Mouse (Mus musculus): Measurements from ENCODE around the gene Pkhd1. TPM values are rescaled to one million over a fixed set of nuclear protein-coding genes. Genes with fewer than 3 reads are reported as not detected.

The Pkhd1 gene
- polyA plus RNA-seq, 1 experiment from 2014 or later = 0.54 TPM

DNA sequence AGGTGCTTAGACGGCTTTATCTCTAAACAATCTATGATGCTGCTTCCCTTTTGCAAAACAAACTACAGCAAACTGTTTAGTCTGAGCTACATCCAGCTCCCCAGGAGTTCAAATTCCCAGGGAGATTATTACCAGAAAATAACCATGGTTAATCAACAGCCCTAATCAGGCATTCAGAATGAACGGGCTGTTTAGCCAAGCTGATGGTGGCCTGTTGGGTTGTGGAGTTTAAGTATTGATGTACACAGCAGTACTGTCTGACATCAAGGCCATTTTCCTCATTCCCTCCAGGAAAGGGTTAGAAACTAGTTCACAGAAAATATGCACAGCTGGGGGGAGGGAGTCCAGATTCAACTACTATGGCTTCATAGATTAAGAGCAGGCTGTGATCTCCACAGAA, 12.4 kb downstream of the Pkhd1 start:
- Histone ChIP-seq H3K9ac (no peak overlapping the region), H3K36me3 (no peaks in the 10 kb centered on the region), H3K27ac (no peak overlapping the region), H3K9me3 (no peaks in the 10 kb centered on the region), H3K4me3 (replicated peaks) (no peak overlapping the region), H3K4me2 (replicated peaks) (no peak overlapping the region), H3K27me3 (replicated peaks) (no peaks in the 10 kb centered on the region), H3K4me1 (replicated peaks) (no peaks in the 10 kb centered on the region)
- 64% methylated on average over 2 of the region's 2 CpGs for WGBS
- no peak for ATAC-seq

DNA sequence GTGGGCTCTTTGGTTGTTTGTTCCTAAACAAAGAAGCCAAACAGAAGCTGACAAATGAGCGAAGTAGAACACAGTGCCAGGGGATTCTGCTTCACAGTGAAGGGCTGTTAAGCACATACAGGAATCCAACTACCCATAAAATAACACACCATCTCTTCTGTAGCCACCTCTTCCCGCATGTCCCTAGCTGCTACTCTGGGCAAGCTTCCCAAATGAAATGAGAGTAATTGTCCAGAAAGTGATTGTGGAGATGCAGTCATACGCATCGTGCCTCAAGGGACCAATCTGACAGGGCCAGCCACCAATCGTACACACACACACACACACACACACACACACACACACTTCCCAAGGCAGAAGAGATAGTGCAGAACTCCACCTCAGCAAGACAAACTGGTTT, 27.4 kb downstream of the Pkhd1 start:
- Histone ChIP-seq H3K4me1 (replicated peaks) (no peaks in the 10 kb centered on the region), H3K36me3 (no peaks in the 10 kb centered on the region), H3K27me3 (replicated peaks) (no peaks in the 10 kb centered on the region), H3K9me3 (no peaks in the 10 kb centered on the region), H3K27ac (no peak overlapping the region), H3K4me3 (replicated peaks) (no peak overlapping the region), H3K4me2 (replicated peaks) (no peak overlapping the region), H3K9ac (no peak overlapping the region)
- no peak for ATAC-seq
- 84% methylated on average over 5 of the region's 5 CpGs for WGBS

DNA sequence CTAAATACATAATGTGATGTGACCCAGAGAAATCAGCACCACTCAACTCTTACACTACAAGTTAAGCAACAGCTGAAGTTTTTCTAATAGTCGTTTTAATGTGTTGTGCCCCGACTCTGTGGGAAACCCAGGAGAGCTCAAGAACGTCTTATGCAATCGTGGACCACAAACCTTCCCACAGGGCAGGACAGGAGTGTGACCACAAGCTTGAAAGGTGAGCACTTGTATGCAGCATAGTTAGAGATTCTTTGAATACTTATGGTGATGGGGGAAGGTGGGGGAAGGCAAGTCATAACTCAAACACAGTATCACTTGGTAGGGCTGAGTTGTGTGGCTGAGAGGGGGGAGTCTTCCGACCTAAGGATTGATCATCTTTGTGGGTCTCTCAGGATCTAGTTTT, 46.4 kb downstream of the Pkhd1 start:
- Histone ChIP-seq H3K9ac (no peak overlapping the region), H3K4me2 (replicated peaks) (no peak overlapping the region), H3K27me3 (replicated peaks) (no peaks in the 10 kb centered on the region), H3K27ac (no peak overlapping the region), H3K4me1 (replicated peaks) (no peaks in the 10 kb centered on the region), H3K36me3 (no peaks in the 10 kb centered on the region), H3K9me3 (no peaks in the 10 kb centered on the region), H3K4me3 (replicated peaks) (no peak overlapping the region)
- WGBS = 60% methylated on average over 5 of the region's 5 CpGs
- ATAC-seq = no peak

DNA sequence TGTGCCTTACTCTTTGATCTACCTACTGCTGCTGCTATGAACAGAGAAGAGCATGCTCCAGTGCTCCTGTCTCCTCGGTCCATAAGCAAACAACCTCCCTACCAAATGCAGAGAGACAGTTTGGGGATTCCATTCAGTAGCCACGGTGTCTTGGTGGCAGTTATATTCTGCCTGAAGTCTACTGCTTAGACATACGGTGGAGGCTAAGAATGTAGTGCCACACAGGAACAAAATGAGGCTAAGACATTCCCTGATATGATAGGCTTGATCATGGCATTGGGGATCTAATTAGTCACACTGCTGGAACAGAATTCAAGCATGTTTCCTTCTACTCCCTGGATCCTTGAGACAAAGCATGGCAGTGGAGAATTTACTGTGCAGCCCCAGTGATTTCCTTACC, 48.4 kb downstream of the Pkhd1 start:
- H3K9me3 ChIP-seq = no peaks in the 10 kb centered on the region
- H3K36me3 ChIP-seq = no peaks in the 10 kb centered on the region
- no peak overlapping the region for H3K4me3 ChIP-seq (replicated peaks)
- H3K27me3 ChIP-seq (replicated peaks) = no peaks in the 10 kb centered on the region
- H3K27ac ChIP-seq = no peak overlapping the region
- H3K4me2 ChIP-seq (replicated peaks) = no peak overlapping the region
- no peak overlapping the region for H3K9ac ChIP-seq
- no peak for ATAC-seq
- no peaks in the 10 kb centered on the region for H3K4me1 ChIP-seq (replicated peaks)
- WGBS = 78% methylated on average over 3 of the region's 3 CpGs

DNA sequence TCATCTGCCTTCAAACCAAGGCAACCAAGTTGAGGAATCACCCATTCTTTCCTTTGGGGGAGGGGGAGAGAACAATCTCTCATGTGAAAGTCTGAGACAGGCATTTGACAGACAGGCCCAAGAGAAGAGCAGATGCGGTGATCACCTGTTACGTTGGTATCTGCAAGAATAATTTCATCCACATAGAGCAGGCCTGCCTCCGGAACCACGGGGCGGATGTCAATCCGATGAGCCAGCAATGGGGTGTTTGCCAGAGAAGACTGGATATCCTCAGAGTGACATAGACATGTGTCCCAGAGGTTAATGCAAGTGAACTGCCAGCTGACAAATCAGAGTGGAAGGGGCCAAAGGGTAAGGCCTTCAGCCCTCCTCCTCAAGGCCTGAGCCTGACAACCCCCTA, 59.4 kb downstream of the Pkhd1 start:
- 87% methylated on average over 6 of the region's 6 CpGs for WGBS
- Histone ChIP-seq H3K27me3 (replicated peaks) (no peaks in the 10 kb centered on the region), H3K9me3 (no peaks in the 10 kb centered on the region), H3K4me1 (replicated peaks) (no peaks in the 10 kb centered on the region), H3K4me3 (replicated peaks) (no peak overlapping the region), H3K36me3 (no peaks in the 10 kb centered on the region), H3K4me2 (replicated peaks) (no peak overlapping the region), H3K27ac (no peak overlapping the region), H3K9ac (no peak overlapping the region)
- no peak for ATAC-seq

DNA sequence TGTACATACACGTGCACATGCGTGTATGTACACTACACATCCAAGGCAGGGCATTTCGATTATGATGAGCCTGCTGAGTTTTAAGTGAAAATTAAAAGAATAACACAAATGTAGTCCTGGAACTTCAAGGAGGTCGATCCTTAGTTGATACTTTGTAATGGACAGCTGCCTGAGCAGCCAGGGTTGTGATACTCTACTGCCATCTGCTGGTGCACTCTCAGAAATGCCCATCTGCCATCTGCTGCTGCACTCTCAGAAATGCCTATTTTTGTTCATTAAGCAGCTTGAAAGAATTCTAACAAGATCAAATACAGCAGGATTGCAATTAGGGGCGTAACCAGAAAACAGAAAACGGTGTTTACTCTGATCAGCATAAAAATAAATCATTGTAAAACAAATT, 63.5 kb downstream of the Pkhd1 start:
- no peak for ATAC-seq
- no peaks in the 10 kb centered on the region for H3K36me3 ChIP-seq
- H3K4me3 ChIP-seq (replicated peaks) = no peak overlapping the region
- H3K9me3 ChIP-seq = no peaks in the 10 kb centered on the region
- no peak overlapping the region for H3K9ac ChIP-seq
- 22% methylated on average over 6 of the region's 6 CpGs for WGBS
- no peak overlapping the region for H3K27ac ChIP-seq
- H3K27me3 ChIP-seq (replicated peaks) = no peaks in the 10 kb centered on the region
- no peak overlapping the region for H3K4me2 ChIP-seq (replicated peaks)
- H3K4me1 ChIP-seq (replicated peaks) = no peaks in the 10 kb centered on the region

DNA sequence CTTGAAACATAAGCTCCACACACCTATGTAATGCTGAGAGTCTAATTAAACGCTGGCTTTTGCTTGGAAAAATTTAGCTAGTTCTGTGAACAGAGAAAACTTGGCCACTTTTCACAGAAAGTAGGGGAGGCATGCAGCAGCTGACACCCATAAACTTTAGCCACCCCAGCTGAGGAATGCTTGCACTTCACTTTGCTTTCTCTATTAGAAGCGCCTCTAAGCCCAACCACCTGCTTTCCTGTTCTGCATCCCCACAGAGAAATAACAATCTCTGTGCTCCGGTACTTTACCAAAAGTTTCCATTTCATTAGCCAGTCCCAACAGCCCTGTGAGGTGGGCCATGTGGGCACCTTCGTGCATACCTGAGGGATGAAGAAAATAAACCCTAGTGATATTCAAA, 66.5 kb downstream of the Pkhd1 start:
- Histone ChIP-seq H3K4me2 (replicated peaks) (no peak overlapping the region), H3K4me3 (replicated peaks) (no peak overlapping the region), H3K9ac (no peak overlapping the region), H3K36me3 (no peaks in the 10 kb centered on the region), H3K4me1 (replicated peaks) (no peaks in the 10 kb centered on the region), H3K27me3 (replicated peaks) (no peaks in the 10 kb centered on the region), H3K9me3 (no peaks in the 10 kb centered on the region), H3K27ac (no peak overlapping the region)
- WGBS = 72% methylated on average over 4 of the region's 4 CpGs
- no peak for ATAC-seq

DNA sequence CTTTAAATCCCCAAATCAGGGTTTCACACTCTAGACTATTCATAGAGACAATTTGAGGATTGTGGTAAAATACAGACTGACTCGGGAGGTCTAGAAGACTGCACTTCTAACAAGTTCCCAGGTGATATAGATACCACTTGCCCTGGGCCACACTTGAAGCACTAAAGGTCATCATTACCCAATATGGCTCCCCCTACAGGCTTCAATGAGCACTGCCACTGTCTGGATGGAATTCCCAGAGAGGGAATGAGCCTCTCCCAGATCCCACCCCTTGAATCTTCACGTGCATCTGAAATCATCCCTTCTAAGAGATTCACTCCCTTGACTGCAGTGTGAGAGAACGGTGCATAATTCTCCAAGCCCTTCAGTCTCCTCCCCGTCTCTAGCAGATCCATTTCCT, 73.3 kb downstream of the Pkhd1 start:
- no peaks in the 10 kb centered on the region for H3K36me3 ChIP-seq
- no peak for ATAC-seq
- no peaks in the 10 kb centered on the region for H3K27me3 ChIP-seq (replicated peaks)
- no peak overlapping the region for H3K27ac ChIP-seq
- H3K4me1 ChIP-seq (replicated peaks) = no peaks in the 10 kb centered on the region
- no peak overlapping the region for H3K4me2 ChIP-seq (replicated peaks)
- H3K4me3 ChIP-seq (replicated peaks) = no peak overlapping the region
- 61% methylated on average over 4 of the region's 4 CpGs for WGBS
- no peaks in the 10 kb centered on the region for H3K9me3 ChIP-seq
- H3K9ac ChIP-seq = no peak overlapping the region

DNA sequence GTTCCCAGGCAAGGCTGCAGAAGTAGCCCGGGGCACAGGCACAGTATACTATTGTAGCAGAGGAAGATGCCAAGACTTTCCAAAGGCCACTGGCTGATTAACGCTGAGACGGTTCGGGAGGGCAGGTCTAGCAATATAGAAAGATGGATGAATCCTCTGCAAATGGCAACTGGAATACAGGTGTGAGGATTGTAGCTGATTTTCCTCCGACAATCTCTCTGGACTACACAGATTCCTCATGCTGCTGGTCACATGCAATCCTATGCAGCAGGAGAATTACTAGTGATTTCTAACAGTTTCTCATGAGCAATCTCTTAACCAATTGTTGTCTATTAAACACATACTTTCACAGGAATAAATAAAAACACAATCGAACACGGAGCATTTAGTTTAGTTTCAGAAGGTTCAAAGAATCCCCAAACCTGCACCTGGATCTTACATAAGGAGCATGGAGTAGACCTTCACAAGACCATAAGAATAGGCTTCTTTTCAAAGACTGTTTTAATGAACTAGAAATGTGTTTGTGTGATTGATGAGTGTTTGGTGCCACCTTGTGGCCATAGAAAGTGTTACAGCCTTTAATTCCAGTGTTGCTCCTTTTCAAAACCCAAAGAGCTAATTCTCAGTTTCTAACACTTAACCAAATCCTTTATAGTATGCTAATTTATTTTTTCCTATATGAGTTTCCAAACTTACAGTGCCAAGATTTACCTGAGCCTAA, 104.3 kb downstream of the Pkhd1 start:
- H3K4me2 ChIP-seq (replicated peaks) = no peak overlapping the region
- 63% methylated on average over 7 of the region's 7 CpGs for WGBS
- no peak for ATAC-seq
- no peak overlapping the region for H3K4me3 ChIP-seq (replicated peaks)
- H3K9me3 ChIP-seq = no peaks in the 10 kb centered on the region
- no peaks in the 10 kb centered on the region for H3K27me3 ChIP-seq (replicated peaks)
- no peak overlapping the region for H3K9ac ChIP-seq
- no peak overlapping the region for H3K27ac ChIP-seq
- H3K4me1 ChIP-seq (replicated peaks) = no peaks in the 10 kb centered on the region
- H3K36me3 ChIP-seq = no peaks in the 10 kb centered on the region

DNA sequence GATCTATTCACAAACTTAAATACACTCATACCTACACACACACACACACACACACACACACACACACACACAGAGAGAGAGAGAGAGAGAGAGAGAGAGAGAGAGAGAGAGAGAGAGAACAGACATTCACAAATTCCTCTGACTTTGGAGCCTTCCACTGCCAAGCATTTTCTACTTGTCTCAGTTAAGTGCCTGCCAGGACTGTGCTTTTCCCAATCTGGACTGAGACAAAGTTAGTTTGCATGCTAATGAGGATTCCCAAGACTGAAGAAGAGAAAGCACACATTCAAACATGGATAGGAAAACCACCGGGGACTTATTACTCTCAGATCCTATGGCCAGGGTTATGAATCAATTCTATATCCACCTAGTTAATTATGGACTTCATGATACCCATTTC, 118.9 kb downstream of the Pkhd1 start:
- no peak overlapping the region for H3K27ac ChIP-seq
- 81% methylated on average over 1 of the region's 1 CpGs for WGBS

DNA sequence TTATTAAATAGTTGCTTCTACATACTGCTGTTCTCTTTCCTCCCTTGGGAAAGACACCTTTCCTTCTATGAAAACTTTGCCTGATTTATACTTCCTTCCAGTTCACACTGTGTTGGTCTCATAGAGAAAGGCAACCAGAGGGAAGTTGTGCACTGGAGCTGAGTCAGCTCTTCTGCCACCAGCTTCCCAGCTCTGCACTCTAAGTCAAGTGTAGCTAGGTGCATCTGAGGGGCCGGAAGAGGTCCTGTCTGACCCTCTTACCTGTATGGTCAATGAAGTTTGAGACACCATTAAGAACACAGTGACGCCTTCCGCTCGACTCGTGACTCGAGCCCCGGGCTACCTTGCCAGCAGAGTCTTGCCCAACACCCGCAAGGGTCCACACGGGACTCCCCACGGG, 131.8 kb downstream of the Pkhd1 start:
- H3K9ac ChIP-seq = no peak overlapping the region
- H3K27ac ChIP-seq = no peak overlapping the region
- H3K9me3 ChIP-seq = no peaks in the 10 kb centered on the region
- H3K4me2 ChIP-seq (replicated peaks) = no peak overlapping the region
- no peak for ATAC-seq
- no peaks in the 10 kb centered on the region for H3K4me1 ChIP-seq (replicated peaks)
- no peaks in the 10 kb centered on the region for H3K36me3 ChIP-seq
- WGBS = 95% methylated on average over 9 of the region's 10 CpGs
- H3K4me3 ChIP-seq (replicated peaks) = no peak overlapping the region
- H3K27me3 ChIP-seq (replicated peaks) = no peaks in the 10 kb centered on the region

More for the DNA sequence above, 118.9 kb downstream of the Pkhd1 start:
- ATAC-seq = no peak
- H3K4me1 ChIP-seq (replicated peaks) = no peaks in the 10 kb centered on the region
- no peaks in the 10 kb centered on the region for H3K9me3 ChIP-seq
- no peaks in the 10 kb centered on the region for H3K27me3 ChIP-seq (replicated peaks)
- no peak overlapping the region for H3K4me3 ChIP-seq (replicated peaks)
- no peaks in the 10 kb centered on the region for H3K36me3 ChIP-seq
- no peak overlapping the region for H3K4me2 ChIP-seq (replicated peaks)
- no peak overlapping the region for H3K9ac ChIP-seq

DNA sequence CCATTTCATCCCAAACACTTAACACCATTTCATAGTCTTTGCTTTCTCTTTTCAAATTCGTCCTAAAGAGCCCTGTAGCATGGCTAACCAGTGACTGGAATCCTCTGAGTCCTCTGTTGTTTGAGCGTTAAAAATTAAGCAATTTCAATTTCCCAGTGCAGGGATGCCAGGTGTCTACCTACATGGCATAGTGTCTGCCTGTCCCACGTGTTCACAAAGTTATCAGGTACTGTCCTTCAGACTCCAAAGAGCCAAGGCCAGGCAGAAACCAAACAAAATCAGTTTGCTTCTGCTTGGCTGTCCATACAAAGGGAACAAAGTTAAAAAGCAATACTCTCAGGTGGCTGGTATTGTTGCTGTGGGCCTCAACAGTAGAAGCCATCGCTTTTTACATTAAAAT, 136.0 kb downstream of the Pkhd1 start:
- no peak overlapping the region for H3K9ac ChIP-seq
- H3K4me2 ChIP-seq (replicated peaks) = no peak overlapping the region
- H3K9me3 ChIP-seq = no peaks in the 10 kb centered on the region
- 77% methylated on average over 4 of the region's 4 CpGs for WGBS
- no peaks in the 10 kb centered on the region for H3K36me3 ChIP-seq
- no peak overlapping the region for H3K4me3 ChIP-seq (replicated peaks)
- ATAC-seq = no peak
- 0 out of 2 replicates have a peak, but pooled peaks cover 4% of the 10 kb centered on the region for H3K4me1 ChIP-seq (replicated peaks)
- H3K27me3 ChIP-seq (replicated peaks) = no peaks in the 10 kb centered on the region
- H3K27ac ChIP-seq = no peak overlapping the region

DNA sequence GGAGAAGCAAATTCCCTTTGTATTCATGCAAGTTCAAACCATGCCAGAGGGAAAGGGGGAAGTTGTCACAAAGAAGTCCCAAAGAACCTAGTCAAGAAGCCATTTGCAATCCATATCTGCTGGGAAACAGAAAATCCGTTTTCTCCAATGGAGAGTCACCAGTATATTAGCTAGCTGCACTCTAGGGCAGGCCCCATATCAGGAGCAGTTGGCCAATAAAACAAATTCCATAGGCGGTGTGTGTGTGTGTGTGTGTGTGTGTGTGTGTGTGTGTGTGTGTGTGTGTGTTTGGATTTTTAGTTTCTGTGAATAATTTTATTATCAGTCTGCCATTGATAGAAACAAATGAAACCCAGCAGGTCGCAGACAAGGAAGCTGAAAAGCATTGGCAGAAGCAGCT, 139.2 kb downstream of the Pkhd1 start:
- H3K9me3 ChIP-seq = no peaks in the 10 kb centered on the region
- no peaks in the 10 kb centered on the region for H3K27me3 ChIP-seq (replicated peaks)
- WGBS = 73% methylated on average over 3 of the region's 3 CpGs
- H3K27ac ChIP-seq = no peak overlapping the region
- H3K4me2 ChIP-seq (replicated peaks) = peak overlapping the region; percentile 71
- no peaks in the 10 kb centered on the region for H3K36me3 ChIP-seq
- 0 out of 2 replicates have a peak, but pooled peaks cover 4% of the 10 kb centered on the region for H3K4me1 ChIP-seq (replicated peaks)
- ATAC-seq = no peak
- H3K4me3 ChIP-seq (replicated peaks) = no peak overlapping the region
- no peak overlapping the region for H3K9ac ChIP-seq

All from intestine, embryonic 15.5 days (tissue).